Mouse (Mus musculus) lung, adult 2 months (tissue): Measurements from ENCODE around the gene Serpinb6a.

Source experiments
- CTCF ChIP-seq: fragments of 200-500 bp; IDR thresholded peaks from 2 replicates; pipeline ENCODE4 v1.5.1; 2011; ENCODE audit warnings: mild to moderate bottlenecking, low read length, control low read depth; ENCODE audit not compliant: insufficient read depth
- POLR2A ChIP-seq: fragments of 200-500 bp; IDR thresholded peaks from 2 replicates; pipeline ENCODE4 v1.6.1; 2011; ENCODE audit warnings: low read depth, mild to moderate bottlenecking, control low read depth, low read length, borderline replicate concordance; ENCODE audit errors: extremely low read depth

DNA sequence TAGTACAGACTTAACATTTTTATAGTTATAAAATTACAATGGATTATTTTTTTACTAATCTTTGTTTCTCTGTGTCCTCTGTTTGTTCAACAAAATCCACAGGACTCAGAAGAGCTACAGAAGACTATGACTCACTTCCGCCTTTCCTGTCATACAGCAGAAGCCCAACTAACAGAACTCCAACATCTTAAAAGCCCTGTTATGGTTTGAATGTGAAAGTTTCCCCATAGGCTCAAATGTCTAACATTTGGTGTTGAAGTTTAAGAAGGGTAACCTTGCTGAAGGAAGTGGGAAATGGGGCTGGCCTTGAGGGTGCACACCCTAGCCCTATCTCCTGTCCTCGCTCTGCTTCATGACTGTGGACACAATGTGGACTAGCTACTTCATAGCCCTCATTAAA is 42.8 kb downstream of the Serpinb6a start:
- no peak for TF ChIP-seq CTCF
- no peak for TF ChIP-seq POLR2A
